17 mouse cellular contexts compared by ENCODE assay signal in the genomic region with DNA sequence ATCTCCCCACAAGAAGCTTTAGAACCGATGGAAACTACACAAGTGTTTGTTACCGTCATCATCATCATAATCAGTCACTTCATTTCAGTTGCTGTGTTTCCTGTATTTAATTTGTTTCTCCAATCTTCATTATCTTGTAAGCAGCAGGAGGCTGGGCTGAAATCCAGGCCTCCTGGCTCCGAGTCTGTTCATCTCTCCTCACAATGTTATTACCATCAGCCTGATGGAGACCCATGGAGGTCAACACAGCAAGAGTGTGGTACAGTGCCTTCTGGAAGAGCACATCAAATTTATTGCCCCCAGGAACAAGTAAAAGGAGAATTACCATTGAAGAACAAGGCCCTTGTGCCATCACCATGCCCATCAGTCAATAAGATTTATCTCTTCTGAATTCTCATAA.
A peak's percentile ranks its signal among the peaks of the same experiment; 100 is the strongest.
DNase-seq lines count a peak whose midpoint lies in the region; ATAC-seq and TF ChIP-seq lines count a peak whose summit lies in the region.
"Had no signal": no experiment of that assay in that cellular context is flagged by ENCODE, and none has a peak within 500 bp of the region (broad histone marks: within the 10 kb centered on the region; RNA-seq: fewer than 3 reads in every experiment).

No protein-coding gene starts in this region.

- H3K27me3 ChIP-seq in forebrain, embryonic 14.5 days (replicated peaks; ENCODE audit: control insufficient read depth, insufficient read depth, low read length): no peaks in the 10 kb centered on the region
- no peaks in the 10 kb centered on the region for H3K27me3 ChIP-seq in forebrain, embryonic 16.5 days (replicated peaks; ENCODE audit: control insufficient read depth, insufficient read depth, low read length)
- H3K27me3 ChIP-seq in lung, embryonic 16.5 days (ENCODE audit: control insufficient read depth, insufficient read depth, low read depth, low read length): no peaks in the 10 kb centered on the region
- H3K27me3 ChIP-seq in hindbrain, embryonic 14.5 days (ENCODE audit: control insufficient read depth, insufficient read depth, low read length): no peaks in the 10 kb centered on the region
- H3K27me3 ChIP-seq in neural tube, embryonic 12.5 days (replicated peaks): no peaks in the 10 kb centered on the region
- H3K27me3 ChIP-seq: heart, embryonic 12.5 days; kidney, embryonic 15.5 days had no signal

- peak; percentile 6 for DNase-seq in forebrain, embryonic 14.5 days (ENCODE audit: low spot score)
- no peak for DNase-seq in lung, adult 2 months
- no peak for DNase-seq in hindbrain, embryonic 14.5 days (ENCODE audit: low spot score)
- DNase-seq in layer of hippocampus, adult 8-10 months (ENCODE audit: low spot score in 2 of 2): no peak
- DNase-seq in urinary bladder, adult 18-20 months (ENCODE audit: low spot score in 2 of 2): no peak
- DNase-seq: adrenal gland, postnatal 10 days; layer of hippocampus, postnatal 36 days; right cerebral cortex, postnatal 4 days; thymus, postnatal 36 days had no signal

- no peaks in the 10 kb centered on the region for H3K9me3 ChIP-seq in forebrain, embryonic 14.5 days (replicated peaks; ENCODE audit: control insufficient read depth, low read length)
- H3K9me3 ChIP-seq in forebrain, embryonic 16.5 days (ENCODE audit: control insufficient read depth, low read length): no peaks in the 10 kb centered on the region
- H3K9me3 ChIP-seq in lung, embryonic 16.5 days (ENCODE audit: control insufficient read depth, low read length): no peaks in the 10 kb centered on the region
- no peaks in the 10 kb centered on the region for H3K9me3 ChIP-seq in hindbrain, embryonic 14.5 days (ENCODE audit: control insufficient read depth, low read length)
- H3K9me3 ChIP-seq in neural tube, embryonic 12.5 days: no peaks in the 10 kb centered on the region
- H3K9me3 ChIP-seq: heart, embryonic 12.5 days; kidney, embryonic 15.5 days; limb, embryonic 10.5 days had no signal

- no peak overlapping the region for H3K9ac ChIP-seq in forebrain, embryonic 14.5 days (ENCODE audit: low read length)
- H3K9ac ChIP-seq in forebrain, embryonic 16.5 days (replicated peaks; ENCODE audit: low read depth, low read length): no peak overlapping the region
- no peak overlapping the region for H3K9ac ChIP-seq in lung, embryonic 16.5 days (ENCODE audit: low read length)
- no peak overlapping the region for H3K9ac ChIP-seq in hindbrain, embryonic 14.5 days
- no peak overlapping the region for H3K9ac ChIP-seq in neural tube, embryonic 12.5 days
- H3K9ac ChIP-seq: heart, embryonic 12.5 days; kidney, embryonic 15.5 days had no signal

- no peak for TF ChIP-seq POLR2A in lung, adult 2 months (IDR thresholded peaks at IDR 0.05; ENCODE audit: borderline replicate concordance, extremely low read depth, low read depth, low read length)

- 66% methylated on average over 3 of the region's 3 CpGs for WGBS in forebrain, embryonic 14.5 days
- WGBS in forebrain, embryonic 16.5 days: 47% methylated on average over 3 of the region's 3 CpGs
- WGBS in lung, embryonic 16.5 days: 54% methylated on average over 3 of the region's 3 CpGs
- 42% methylated on average over 3 of the region's 3 CpGs for WGBS in lung, adult 2 months
- 51% methylated on average over 3 of the region's 3 CpGs for WGBS in hindbrain, embryonic 14.5 days
- WGBS in neural tube, embryonic 12.5 days: 27% methylated on average over 3 of the region's 3 CpGs

- no peaks in the 10 kb centered on the region for H3K4me1 ChIP-seq in forebrain, embryonic 14.5 days (ENCODE audit: control insufficient read depth, insufficient read depth, low read length)
- no peaks in the 10 kb centered on the region for H3K4me1 ChIP-seq in forebrain, embryonic 16.5 days (replicated peaks; ENCODE audit: control insufficient read depth, insufficient read depth, low read length)
- H3K4me1 ChIP-seq in lung, embryonic 16.5 days (replicated peaks; ENCODE audit: control insufficient read depth, insufficient read depth, low read length): no peaks in the 10 kb centered on the region
- H3K4me1 ChIP-seq in lung, adult 2 months (ENCODE audit: control insufficient read depth, insufficient read depth, low read length): no peaks in the 10 kb centered on the region
- no peaks in the 10 kb centered on the region for H3K4me1 ChIP-seq in hindbrain, embryonic 14.5 days (replicated peaks; ENCODE audit: control insufficient read depth, insufficient read depth, low read length)
- peaks cover 12% of the 10 kb centered on the region for H3K4me1 ChIP-seq in neural tube, embryonic 12.5 days
- H3K4me1 ChIP-seq: kidney, embryonic 15.5 days had no signal

- no peak overlapping the region for H3K4me2 ChIP-seq in forebrain, embryonic 14.5 days (ENCODE audit: low read length)
- no peak overlapping the region for H3K4me2 ChIP-seq in forebrain, embryonic 16.5 days (ENCODE audit: low read length)
- no peak overlapping the region for H3K4me2 ChIP-seq in lung, embryonic 16.5 days (ENCODE audit: low read depth, low read length)
- H3K4me2 ChIP-seq in hindbrain, embryonic 14.5 days (replicated peaks): no peak overlapping the region
- H3K4me2 ChIP-seq in neural tube, embryonic 12.5 days (replicated peaks): no peak overlapping the region
- H3K4me2 ChIP-seq: heart, embryonic 12.5 days; kidney, embryonic 15.5 days; liver, embryonic 11.5 days had no signal

- no peak overlapping the region for H3K27ac ChIP-seq in forebrain, embryonic 14.5 days (ENCODE audit: low read depth, low read length)
- no peak overlapping the region for H3K27ac ChIP-seq in forebrain, embryonic 16.5 days (ENCODE audit: low read length)
- peak overlapping the region; percentile 16; the same call in 1 of the 2 replicates for H3K27ac ChIP-seq in lung, embryonic 16.5 days (ENCODE audit: low read length)
- no peak overlapping the region for H3K27ac ChIP-seq in hindbrain, embryonic 14.5 days
- no peak overlapping the region for H3K27ac ChIP-seq in neural tube, embryonic 12.5 days
- H3K27ac ChIP-seq: kidney, embryonic 15.5 days; limb, embryonic 10.5 days had no signal

- H3K36me3 ChIP-seq in forebrain, embryonic 14.5 days (ENCODE audit: control insufficient read depth, insufficient read depth, low read length): no peaks in the 10 kb centered on the region
- H3K36me3 ChIP-seq in forebrain, embryonic 16.5 days (ENCODE audit: control insufficient read depth, insufficient read depth): no peaks in the 10 kb centered on the region
- H3K36me3 ChIP-seq in lung, embryonic 16.5 days (ENCODE audit: control insufficient read depth, insufficient read depth, low read length): no peaks in the 10 kb centered on the region
- no peaks in the 10 kb centered on the region for H3K36me3 ChIP-seq in hindbrain, embryonic 14.5 days (replicated peaks; ENCODE audit: control insufficient read depth, insufficient read depth)
- no peaks in the 10 kb centered on the region for H3K36me3 ChIP-seq in neural tube, embryonic 12.5 days
- H3K36me3 ChIP-seq: heart, embryonic 12.5 days; kidney, embryonic 15.5 days; limb, embryonic 10.5 days had no signal

- ATAC-seq in forebrain, embryonic 14.5 days: no peak
- ATAC-seq in forebrain, embryonic 16.5 days: no peak
- peak; percentile 90 for ATAC-seq in lung, embryonic 16.5 days (ENCODE audit: low read depth)
- ATAC-seq in hindbrain, embryonic 14.5 days (ENCODE audit: low FRiP score): peak; percentile 65; the same call in 1 of the 2 replicates
- peak; percentile 89 for ATAC-seq in neural tube, embryonic 12.5 days (ENCODE audit: low FRiP score, low read depth)
- ATAC-seq: midbrain, embryonic 16.5 days had no signal

- H3K4me3 ChIP-seq in forebrain, embryonic 14.5 days (ENCODE audit: low read depth, low read length): no peak overlapping the region
- H3K4me3 ChIP-seq in forebrain, embryonic 16.5 days (replicated peaks; ENCODE audit: low read length): no peak overlapping the region
- no peak overlapping the region for H3K4me3 ChIP-seq in lung, embryonic 16.5 days (ENCODE audit: low read length)
- H3K4me3 ChIP-seq in lung, adult 2 months (replicated peaks; ENCODE audit: extremely low read depth, low read depth, low read length): no peak overlapping the region
- no peak overlapping the region for H3K4me3 ChIP-seq in hindbrain, embryonic 14.5 days (replicated peaks; ENCODE audit: low read length)
- H3K4me3 ChIP-seq in neural tube, embryonic 12.5 days: no peak overlapping the region
- H3K4me3 ChIP-seq: heart, embryonic 12.5 days; kidney, embryonic 15.5 days; limb, embryonic 10.5 days had no signal

- no peak for TF ChIP-seq CTCF in lung, adult 2 months (IDR thresholded peaks at IDR 0.05; ENCODE audit: insufficient read depth, low read length)

Comparison
In these comparisons a context has a peak if more than half of its experiments do, and no peak if none do; other contexts are left out.
1. ATAC-seq: peak in lung, embryonic 16.5 days (single experiment), hindbrain, embryonic 14.5 days (single experiment) and neural tube, embryonic 12.5 days (single experiment); none in forebrain, embryonic 14.5 days (single experiment) and forebrain, embryonic 16.5 days (single experiment).